Comparison of ENCODE assay signal across 16 mouse cellular contexts in genomic region chr8:31518903-31519302, GRCm38 (mm10).
DNase-seq lines count a peak whose midpoint lies in the region; ATAC-seq and TF ChIP-seq lines count a peak whose summit lies in the region.
"Had no signal": no experiment of that assay in that cellular context is flagged by ENCODE, and none has a peak within 500 bp of the region (broad histone marks: within the 10 kb centered on the region; RNA-seq: fewer than 3 reads in every experiment).

No protein-coding gene starts in this region.

- no peak overlapping the region for H3K9ac ChIP-seq in intestine, postnatal 0 days (ENCODE audit: low read depth, low read length)
- no peak overlapping the region for H3K9ac ChIP-seq in intestine, embryonic 15.5 days
- H3K9ac ChIP-seq in lung, embryonic 14.5 days: no peak overlapping the region
- H3K9ac ChIP-seq: embryonic facial prominence, embryonic 15.5 days; hindbrain, embryonic 14.5 days had no signal

- no peak overlapping the region for H3K4me2 ChIP-seq in intestine, postnatal 0 days (replicated peaks; ENCODE audit: low read depth)
- H3K4me2 ChIP-seq in intestine, embryonic 15.5 days (replicated peaks): no peak overlapping the region
- no peak overlapping the region for H3K4me2 ChIP-seq in lung, embryonic 14.5 days
- H3K4me2 ChIP-seq: embryonic facial prominence, embryonic 15.5 days; hindbrain, embryonic 14.5 days had no signal

- H3K27me3 ChIP-seq in intestine, postnatal 0 days (replicated peaks; ENCODE audit: control insufficient read depth, insufficient read depth, low read length): no peaks in the 10 kb centered on the region
- no peaks in the 10 kb centered on the region for H3K27me3 ChIP-seq in intestine, embryonic 15.5 days (replicated peaks)
- no peaks in the 10 kb centered on the region for H3K27me3 ChIP-seq in lung, embryonic 14.5 days (ENCODE audit: insufficient read depth, low read length)
- no peaks in the 10 kb centered on the region for H3K27me3 ChIP-seq in E14TG2a.4 (ENCODE audit: insufficient read depth, low read length)
- H3K27me3 ChIP-seq: embryonic facial prominence, embryonic 15.5 days had no signal

- WGBS in intestine, postnatal 0 days: 60% methylated on average over 1 of the region's 1 CpGs
- 72% methylated on average over 1 of the region's 1 CpGs for WGBS in intestine, embryonic 15.5 days
- 59% methylated on average over 1 of the region's 1 CpGs for WGBS in lung, embryonic 14.5 days

- H3K27ac ChIP-seq in intestine, postnatal 0 days (ENCODE audit: low read depth, low read length): no peak overlapping the region
- no peak overlapping the region for H3K27ac ChIP-seq in intestine, embryonic 15.5 days
- H3K27ac ChIP-seq in lung, embryonic 14.5 days (ENCODE audit: low read depth): no peak overlapping the region
- H3K27ac ChIP-seq: embryonic facial prominence, embryonic 15.5 days; hindbrain, embryonic 14.5 days had no signal

- no peaks in the 10 kb centered on the region for H3K9me3 ChIP-seq in intestine, postnatal 0 days (ENCODE audit: control insufficient read depth)
- no peaks in the 10 kb centered on the region for H3K9me3 ChIP-seq in intestine, embryonic 15.5 days
- no peaks in the 10 kb centered on the region for H3K9me3 ChIP-seq in lung, embryonic 14.5 days (ENCODE audit: low read depth, low read length)
- H3K9me3 ChIP-seq in E14TG2a.4 (ENCODE audit: low read length): no peaks in the 10 kb centered on the region
- H3K9me3 ChIP-seq: embryonic facial prominence, embryonic 15.5 days had no signal

- DNase-seq in lung, embryonic 14.5 days: no peak
- no peak for DNase-seq in lung, postnatal 14 days
- DNase-seq in adipocyte (ENCODE audit: low spot score): peak; percentile 60
- no peak for DNase-seq in thymus, postnatal 4 days
- DNase-seq: cerebellum, postnatal 36 days; gastrocnemius, postnatal 25 days; lung, adult 18-20 months; right cerebral cortex, postnatal 14 days; thymus, adult 2 months had no signal

- no peaks in the 10 kb centered on the region for H3K4me1 ChIP-seq in intestine, postnatal 0 days (replicated peaks; ENCODE audit: control insufficient read depth, insufficient read depth, low read length)
- no peaks in the 10 kb centered on the region for H3K4me1 ChIP-seq in intestine, embryonic 15.5 days (replicated peaks)
- H3K4me1 ChIP-seq in lung, embryonic 14.5 days (ENCODE audit: insufficient read depth): no peaks in the 10 kb centered on the region
- H3K4me1 ChIP-seq in E14TG2a.4 (replicated peaks; ENCODE audit: low read depth, low read length): no peaks in the 10 kb centered on the region
- H3K4me1 ChIP-seq: embryonic facial prominence, embryonic 15.5 days had no signal

- H3K4me3 ChIP-seq in intestine, postnatal 0 days (ENCODE audit: low read depth, low read length): no peak overlapping the region
- no peak overlapping the region for H3K4me3 ChIP-seq in intestine, embryonic 15.5 days (replicated peaks)
- H3K4me3 ChIP-seq in lung, embryonic 14.5 days (ENCODE audit: low read depth, low read length): no peak overlapping the region
- H3K4me3 ChIP-seq in E14TG2a.4 (replicated peaks; ENCODE audit: low read length): no peak overlapping the region
- H3K4me3 ChIP-seq: embryonic facial prominence, embryonic 15.5 days; myocyte had no signal

- H3K36me3 ChIP-seq in intestine, postnatal 0 days (ENCODE audit: control insufficient read depth, insufficient read depth): no peaks in the 10 kb centered on the region
- no peaks in the 10 kb centered on the region for H3K36me3 ChIP-seq in intestine, embryonic 15.5 days
- H3K36me3 ChIP-seq in lung, embryonic 14.5 days (ENCODE audit: insufficient read depth): no peaks in the 10 kb centered on the region
- no peaks in the 10 kb centered on the region for H3K36me3 ChIP-seq in E14TG2a.4 (ENCODE audit: insufficient read depth, low read length)
- H3K36me3 ChIP-seq: embryonic facial prominence, embryonic 15.5 days had no signal

- TF ChIP-seq CTCF in intestine, postnatal 0 days (IDR thresholded peaks at IDR 0.05; ENCODE audit: low read depth): peak; percentile 61
- peak; percentile 52 for TF ChIP-seq CTCF in lung, embryonic 14.5 days (IDR thresholded peaks at IDR 0.05; ENCODE audit: low read depth)
- peak; percentile 33 for TF ChIP-seq CTCF in E14TG2a.4 (conservative IDR thresholded peaks at IDR 0.05; ENCODE audit: low read length)

- ATAC-seq in intestine, postnatal 0 days: no peak
- ATAC-seq in intestine, embryonic 15.5 days: no peak
- no peak for ATAC-seq in lung, embryonic 14.5 days (ENCODE audit: insufficient read depth)
- ATAC-seq: forebrain, embryonic 16.5 days had no signal
